ENCODE assay signal across 17 mouse cellular contexts in genomic region chr9:70160071-70160470, GRCm38 (mm10). TPM values are rescaled to one million over a fixed set of nuclear protein-coding genes. Genes with fewer than 3 reads are reported as not detected.
A peak's percentile ranks its signal among the peaks of the same experiment; 100 is the strongest.
DNase-seq lines count a peak whose midpoint lies in the region.
"Had no signal": no experiment of that assay in that cellular context is flagged by ENCODE, and none has a peak within 500 bp of the region (broad histone marks: within the 10 kb centered on the region; RNA-seq: fewer than 3 reads in every experiment).

No protein-coding gene starts in this region.

- no peaks in the 10 kb centered on the region for H3K27me3 ChIP-seq in limb, embryonic 10.5 days (ENCODE audit: low read depth, poor library complexity, severe bottlenecking)
- H3K27me3 ChIP-seq: forebrain, embryonic 12.5 days; limb, embryonic 15.5 days; midbrain, embryonic 13.5 days; neural tube, embryonic 13.5 days had no signal

- H3K4me3 ChIP-seq in limb, embryonic 10.5 days, result no peak overlapping the region
- H3K4me3 ChIP-seq: forebrain, embryonic 12.5 days; limb, embryonic 15.5 days; midbrain, embryonic 13.5 days; neural tube, embryonic 13.5 days had no signal

- intact Hi-C loops in left cerebral cortex, postnatal 10 days (cut with DNase I), result no loop called here

- H3K27ac ChIP-seq in limb, embryonic 10.5 days, result no peak overlapping the region
- H3K27ac ChIP-seq: forebrain, embryonic 12.5 days; kidney, postnatal 0 days; limb, embryonic 15.5 days; midbrain, embryonic 13.5 days had no signal

- H3K4me1 ChIP-seq in limb, embryonic 10.5 days, result 0 out of 2 replicates have a peak, but pooled peaks cover 1% of the 10 kb centered on the region
- H3K4me1 ChIP-seq: forebrain, embryonic 12.5 days; limb, embryonic 15.5 days; midbrain, embryonic 13.5 days; neural tube, embryonic 13.5 days had no signal

- no peaks in the 10 kb centered on the region for H3K36me3 ChIP-seq in limb, embryonic 10.5 days
- H3K36me3 ChIP-seq: forebrain, embryonic 12.5 days; limb, embryonic 15.5 days; midbrain, embryonic 13.5 days; neural tube, embryonic 13.5 days had no signal

- no peaks in the 10 kb centered on the region for H3K9me3 ChIP-seq in limb, embryonic 10.5 days (replicated peaks)
- H3K9me3 ChIP-seq: forebrain, embryonic 12.5 days; limb, embryonic 15.5 days; midbrain, embryonic 13.5 days; neural tube, embryonic 13.5 days had no signal

- peak; percentile 40 to 50 for DNase-seq in layer of hippocampus, adult 18-20 months (ENCODE audit: low spot score in 2 of 2)
- DNase-seq in layer of hippocampus, adult 9-10 months (ENCODE audit: low spot score), result no peak
- DNase-seq in ES-CJ7 (ENCODE audit: low read depth, low spot score), result peak; percentile 61
- DNase-seq in left cerebral cortex, postnatal 10 days (ENCODE audit: extremely low spot score in 1 of 2, low spot score in 2 of 2), result peak; percentile 49 to 50
- DNase-seq in right cerebral cortex, postnatal 14 days, result peak; percentile 58
- DNase-seq in limb, embryonic 10.5 days (ENCODE audit: low spot score), result no peak
- DNase-seq in lung, postnatal 10 days, result no peak
- no peak for DNase-seq in cerebellum, adult 18-20 months
- DNase-seq: adrenal gland, adult 2 months; cerebellum, adult 9-10 months; thymus, adult 2 months had no signal

- 83% methylated on average over 10 of the region's 10 CpGs for WGBS in limb, embryonic 10.5 days

RNA-seq across cellular contexts. Expression of gene Fam81a, which starts 17.7 kb away (rescaled TPM):
- total RNA-seq in layer of hippocampus, adult 18-20 months (2021), result 100 to 1,000 TPM; 100 to 105 TPM
- 100 to 1,000 TPM; 189 to 191 TPM for total RNA-seq in left cerebral cortex, postnatal 10 days (2021)
- 1.6 and 2.1 TPM in 2 replicates for polyA plus RNA-seq in limb, embryonic 10.5 days (2016; fragmentation: Nextera tagmentation; extraction: Ambion mirVana)
- total RNA-seq: hematopoietic stem cell, adult 5-6 weeks had no signal

RNA-seq across cellular contexts. Expression of gene Myo1e, which starts 47.1 kb away (rescaled TPM):
- total RNA-seq in layer of hippocampus, adult 18-20 months (2021), result 1 to 10 TPM; 9.0 to 9.6 TPM
- 1 to 10 TPM; 7.6 to 9.9 TPM for total RNA-seq in left cerebral cortex, postnatal 10 days (2021)
- 13.3 and 18.9 TPM in 2 replicates for polyA plus RNA-seq in limb, embryonic 10.5 days (2016; fragmentation: Nextera tagmentation; extraction: Ambion mirVana)

Comparison
In these comparisons a context has a peak if more than half of its experiments do, and no peak if none do; other contexts are left out.
1. DNase-seq: peak in layer of hippocampus, adult 18-20 months (2 of 2), ES-CJ7 (single experiment), left cerebral cortex, postnatal 10 days (2 of 2) and right cerebral cortex, postnatal 14 days (single experiment); none in layer of hippocampus, adult 9-10 months (single experiment), limb, embryonic 10.5 days (single experiment), lung, postnatal 10 days (single experiment) and cerebellum, adult 18-20 months (0 of 2).